Mouse (Mus musculus) adrenal gland, postnatal 4 days (tissue): ENCODE measurements around the gene Cmya5. TPM values are rescaled to one million over a fixed set of nuclear protein-coding genes. Genes with fewer than 3 reads are reported as not detected.
A peak's percentile ranks its signal among the peaks of the same experiment; 100 is the strongest.

Source experiments
- DNase-seq, 2 experiments: peaks; one replicate each; pipeline ENCODE4 v3.0.0; 2021 to 2022; ENCODE audit warnings: low spot score in 2 of 2, mixed read lengths in 2 of 2
- total RNA-seq, 2 experiments: library from RNA; stranded (reverse); gene quantifications; 2 replicates each; pipeline ENCODE4 v1.2.3; 2021

The Cmya5 gene
- total RNA-seq, 2 experiments from 2014 or later, result 3.7 to 7.3 TPM

- no peak for DNase-seq
Measured at GRCm38 (mm10) chr13:93069481-93069880, 75.0 kb downstream of the Cmya5 start.

DNA sequence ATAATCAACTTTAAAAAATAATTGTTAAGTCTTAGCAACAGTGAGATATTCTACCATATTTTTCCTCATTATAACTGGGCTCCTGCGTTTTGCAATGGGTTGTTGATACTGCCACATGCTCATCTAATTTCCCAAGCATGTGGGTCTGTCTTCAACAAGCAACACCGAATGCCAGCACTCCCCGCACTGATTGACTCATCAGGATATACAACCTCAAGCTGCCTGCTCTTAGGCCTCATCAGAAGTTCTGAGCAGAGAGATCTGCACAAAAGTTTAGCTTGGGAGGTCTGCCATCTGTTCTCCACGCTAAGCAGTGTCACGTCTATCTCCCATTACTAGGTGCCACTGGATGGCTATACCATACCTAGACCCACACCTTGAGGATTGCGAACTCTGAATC is 76.2 kb downstream of the Cmya5 start:
- DNase-seq, result no peak

DNA sequence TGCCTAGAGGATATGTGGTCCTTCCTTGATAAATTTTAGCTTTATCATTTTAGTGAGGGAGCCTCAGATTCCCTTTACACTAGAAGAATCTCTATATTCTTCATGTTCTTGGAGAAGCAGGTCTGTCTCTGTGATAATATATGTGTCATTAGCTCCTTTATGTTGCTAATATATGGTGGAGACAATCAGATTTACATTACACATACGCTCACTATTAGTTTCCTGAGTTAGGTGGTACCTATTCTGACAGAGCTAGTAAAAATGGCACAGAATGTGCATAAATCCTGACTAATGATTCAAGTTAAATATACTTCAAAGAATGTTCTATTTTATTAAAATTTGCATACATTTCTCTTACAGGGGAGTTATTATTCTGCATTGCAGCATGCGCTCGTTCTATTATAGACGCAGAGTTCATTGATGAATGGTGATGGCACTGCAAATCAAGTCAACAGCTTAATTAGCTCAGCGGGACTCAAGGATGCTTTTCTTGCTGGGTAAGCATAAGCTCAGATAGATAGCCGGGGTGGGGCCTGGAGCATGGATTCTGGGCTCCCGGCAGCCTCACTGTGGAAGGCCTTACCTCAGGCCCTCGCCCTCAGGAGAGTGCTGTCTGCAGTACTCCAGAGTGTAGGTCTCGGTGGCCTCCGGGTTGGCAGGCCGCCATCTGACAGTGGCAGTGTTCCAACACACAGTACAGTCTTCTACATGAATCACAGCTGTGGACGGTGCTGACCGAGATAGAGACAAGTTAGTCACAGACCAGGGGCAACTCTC is 81.5 kb downstream of the Cmya5 start:
- DNase-seq, result peak; percentile 47 to 61

GRCm38 (mm10) chr13:93061311-93061710 is 83.2 kb downstream of the Cmya5 start:
- no peak for DNase-seq

DNA sequence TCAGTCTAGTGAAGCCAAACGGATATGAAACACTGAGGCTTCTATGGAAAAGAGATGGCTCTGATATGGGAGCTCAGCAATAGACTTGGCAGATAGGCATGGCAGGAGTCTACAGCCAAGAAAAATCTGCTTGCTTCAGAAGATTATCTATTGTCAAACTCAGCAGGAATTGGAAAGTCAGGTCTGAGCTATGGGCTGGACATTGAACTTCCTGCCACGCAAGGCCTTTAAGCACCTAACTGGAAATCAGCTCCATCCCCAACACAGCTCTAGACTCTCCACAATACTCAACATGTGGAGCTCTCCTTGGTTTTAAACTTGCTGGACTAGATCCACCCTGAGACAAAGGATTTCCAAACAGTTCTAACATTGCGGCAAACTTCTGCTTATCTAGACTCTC is 84.1 kb downstream of the Cmya5 start:
- DNase-seq, result no peak

DNA sequence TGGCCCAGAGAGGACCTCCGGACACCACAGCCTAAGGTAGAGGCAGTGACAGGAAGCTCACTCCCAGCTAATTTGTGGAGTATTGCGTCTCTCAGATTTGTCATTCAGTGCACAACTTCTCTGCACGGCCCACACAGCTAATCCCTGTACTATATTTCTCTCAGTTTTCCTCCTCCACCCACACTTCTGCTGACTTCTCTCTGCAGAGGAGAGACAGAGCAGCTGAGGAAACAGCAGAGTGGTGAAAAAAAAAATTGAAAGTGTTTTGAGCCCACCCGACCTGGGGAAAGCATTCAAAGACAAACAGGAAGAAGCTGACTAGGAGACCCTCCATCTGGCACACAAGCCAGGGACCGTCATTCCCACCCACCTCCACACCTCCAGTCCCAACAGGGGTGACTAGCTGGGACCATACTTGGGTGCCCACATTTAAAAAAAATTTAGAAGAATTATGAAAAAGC is 85.9 kb downstream of the Cmya5 start:
- no peak for DNase-seq

DNA sequence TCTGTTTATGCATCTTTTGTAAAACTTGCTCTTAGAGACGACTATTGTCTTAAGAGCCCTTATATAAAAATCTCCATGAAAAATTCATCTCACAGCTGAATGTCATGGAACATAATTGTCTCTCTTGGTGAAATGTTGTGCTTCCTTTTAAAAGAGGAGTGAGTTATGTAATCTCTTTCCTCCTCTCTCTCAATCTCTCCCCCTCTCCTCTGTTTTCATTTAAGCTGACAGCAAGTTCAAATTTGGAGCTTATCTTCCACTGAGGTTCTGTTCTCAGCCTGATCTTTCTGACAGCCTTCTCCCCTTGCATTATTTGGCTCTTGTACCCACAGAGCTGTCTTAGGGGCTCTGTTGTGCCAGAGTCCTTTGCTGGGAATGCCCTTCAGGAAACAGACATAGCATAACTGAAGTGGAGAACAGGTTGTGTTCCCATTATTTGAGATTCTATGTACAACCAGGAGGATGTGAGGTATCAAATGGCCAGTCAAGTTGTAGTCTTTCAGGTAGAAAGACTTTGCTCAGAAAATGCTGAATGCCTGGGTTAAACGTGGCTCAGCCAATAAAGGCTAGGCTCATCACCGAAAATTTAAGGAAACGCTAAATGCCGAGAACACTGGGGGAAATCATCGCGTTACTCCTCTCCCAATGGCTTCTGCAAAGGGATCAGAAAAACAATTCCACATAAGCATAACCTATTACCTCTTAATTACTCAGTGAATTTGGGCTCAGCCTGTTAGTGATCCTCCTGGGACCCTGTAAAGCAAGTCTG is 86.8 kb downstream of the Cmya5 start:
- DNase-seq, result no peak

DNA sequence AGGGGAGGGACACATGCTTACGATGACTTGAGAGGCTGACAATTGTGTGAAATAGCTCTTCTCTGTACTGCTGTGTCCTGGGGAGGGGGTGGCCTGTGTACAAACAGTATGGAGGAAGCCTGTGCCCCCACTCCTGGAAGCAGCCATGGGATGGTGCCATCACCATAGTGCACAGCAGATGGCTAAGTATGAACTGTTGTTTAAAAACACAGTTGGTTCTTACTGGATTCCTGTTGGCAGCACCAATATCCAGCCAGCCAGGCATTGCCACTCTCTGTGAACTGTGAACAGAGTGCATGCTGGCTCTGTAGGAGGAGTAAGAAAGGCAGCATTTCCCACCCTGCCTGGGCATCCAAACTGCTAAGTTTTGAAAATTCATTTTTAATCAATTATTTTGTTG is 88.4 kb downstream of the Cmya5 start:
- no peak for DNase-seq

DNA sequence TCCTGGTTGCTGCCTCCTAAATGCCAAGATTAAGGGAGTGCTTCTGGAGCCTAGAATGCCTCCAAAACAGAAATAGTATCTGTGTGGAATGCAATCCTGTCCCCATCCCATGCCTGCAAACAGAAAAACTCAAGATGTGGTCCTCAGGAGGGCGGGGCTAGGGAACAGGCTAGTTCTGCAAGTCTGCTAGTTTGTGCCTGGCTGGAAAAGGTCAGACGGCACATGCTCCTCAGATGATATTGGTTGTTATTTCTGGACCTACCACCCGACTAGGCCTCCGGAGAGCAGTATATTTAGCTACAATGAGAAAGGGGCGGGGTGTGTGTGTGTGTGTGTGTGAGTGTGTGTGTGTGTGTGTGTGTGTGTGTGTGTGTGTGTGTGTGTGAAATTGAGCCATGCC is 93.0 kb downstream of the Cmya5 start:
- no peak for DNase-seq

DNA sequence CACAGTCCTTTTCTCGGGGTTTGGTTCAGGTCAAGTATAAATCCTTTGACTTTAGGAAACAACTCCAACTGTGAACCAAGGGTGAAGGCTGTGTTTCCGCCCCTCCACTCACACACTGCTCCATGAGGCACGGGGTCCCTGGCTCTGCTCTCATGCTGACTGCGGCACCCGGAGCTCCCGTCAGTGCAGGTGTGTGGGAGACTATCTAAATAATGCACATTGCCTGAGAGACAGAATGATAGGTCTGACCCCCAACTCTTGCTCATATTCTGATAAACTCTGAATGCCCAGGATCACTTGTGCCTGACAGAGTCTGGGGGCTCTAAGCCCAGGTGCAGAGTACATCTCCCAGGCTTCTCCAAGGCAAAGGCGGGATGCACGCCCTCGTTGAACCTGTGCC is 103.5 kb downstream of the Cmya5 start:
- no peak for DNase-seq

DNA sequence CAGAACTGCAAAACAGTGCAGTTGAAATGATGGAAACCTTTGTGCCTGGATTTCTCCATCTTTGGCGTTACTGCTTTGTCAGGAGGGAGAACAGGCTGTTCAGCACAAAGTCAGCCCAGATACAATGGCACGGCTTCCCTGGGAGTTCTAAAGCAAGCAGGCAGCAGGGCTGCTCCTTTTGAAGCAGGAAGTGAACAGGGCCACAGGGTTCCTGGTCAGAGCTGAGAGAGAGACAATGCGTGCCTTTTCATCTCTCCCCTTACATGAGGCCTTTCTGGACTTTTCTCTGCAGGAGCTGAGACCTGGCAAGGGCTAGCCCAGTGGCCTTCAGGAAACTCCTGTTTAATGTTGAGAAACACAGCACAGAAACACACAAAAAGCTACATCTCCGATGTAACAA is 108.3 kb downstream of the Cmya5 start:
- DNase-seq, result no peak

GRCm38 (mm10) chr13:93029337-93029736 is 115.2 kb downstream of the Cmya5 start:
- DNase-seq, result no peak

DNA sequence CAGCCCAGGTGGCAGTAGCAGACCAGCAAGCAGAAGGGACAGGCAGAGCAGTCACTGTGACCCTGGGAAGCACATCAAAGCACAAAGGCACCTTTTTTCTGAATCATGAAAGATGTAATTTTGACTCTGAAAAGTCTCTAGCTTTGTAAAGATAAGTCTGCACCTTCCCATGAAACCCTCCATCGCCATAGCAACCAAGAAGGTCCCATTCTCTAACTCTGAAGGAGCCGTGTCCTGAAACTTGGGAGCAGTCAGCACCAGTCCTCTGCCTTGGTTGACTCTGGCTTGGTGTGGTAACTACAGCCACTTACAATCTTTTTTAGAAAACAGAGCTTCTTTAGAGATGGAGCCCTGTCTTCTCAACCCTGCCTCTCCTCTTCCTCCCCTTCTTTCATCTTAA is 119.7 kb downstream of the Cmya5 start:
- DNase-seq, result no peak

GRCm38 (mm10) chr13:93022158-93022557 is 122.4 kb downstream of the Cmya5 start:
- no peak for DNase-seq

DNA sequence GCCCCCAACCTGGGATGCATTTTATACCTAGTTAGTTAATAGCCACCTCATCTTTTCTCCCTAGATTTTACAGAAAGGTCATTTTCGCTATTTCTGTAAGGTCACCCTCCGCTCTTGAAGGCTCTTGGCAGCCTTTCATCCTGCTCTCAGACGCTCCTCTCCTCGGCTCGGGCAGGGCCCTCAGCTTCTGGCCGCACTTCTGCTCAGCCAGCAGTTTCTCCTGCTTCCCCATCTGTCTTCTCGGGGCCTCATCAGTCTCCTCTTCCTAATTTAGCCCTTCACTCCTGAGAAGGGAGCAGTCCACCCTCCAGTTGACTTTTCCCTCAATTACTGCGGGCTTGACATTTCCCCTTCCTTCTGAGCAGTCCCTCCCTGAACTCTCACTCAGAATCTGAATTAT is 131.6 kb downstream of the Cmya5 start:
- DNase-seq, result no peak

DNA sequence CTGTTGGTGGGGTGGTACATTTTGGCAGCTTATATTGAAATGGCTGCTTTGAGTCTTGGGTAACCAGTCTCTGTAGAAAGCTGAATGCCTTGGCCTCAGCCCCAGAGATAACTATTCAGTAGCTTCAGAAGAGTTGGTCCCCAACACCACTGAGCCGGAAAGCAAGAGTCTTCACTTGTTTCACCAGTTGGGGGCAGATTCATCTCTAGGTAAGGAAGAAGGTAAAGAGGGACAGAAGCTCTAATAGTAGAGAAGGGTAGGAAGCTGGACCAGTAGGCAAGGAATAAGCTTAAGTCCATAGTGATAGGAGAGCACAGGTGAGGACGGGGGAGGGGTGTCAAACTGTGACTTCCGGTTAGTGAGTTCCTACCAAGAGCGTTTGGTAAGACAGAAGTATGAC is 133.2 kb downstream of the Cmya5 start:
- no peak for DNase-seq

- DNase-seq, result no peak
Measured at GRCm38 (mm10) chr13:93010524-93010923, 134.0 kb downstream of the Cmya5 start.

- no peak for DNase-seq
Measured at GRCm38 (mm10) chr13:93007078-93007477, 137.4 kb downstream of the Cmya5 start.

- no peak for DNase-seq
Measured at GRCm38 (mm10) chr13:93006347-93006746, 138.2 kb downstream of the Cmya5 start.

DNA sequence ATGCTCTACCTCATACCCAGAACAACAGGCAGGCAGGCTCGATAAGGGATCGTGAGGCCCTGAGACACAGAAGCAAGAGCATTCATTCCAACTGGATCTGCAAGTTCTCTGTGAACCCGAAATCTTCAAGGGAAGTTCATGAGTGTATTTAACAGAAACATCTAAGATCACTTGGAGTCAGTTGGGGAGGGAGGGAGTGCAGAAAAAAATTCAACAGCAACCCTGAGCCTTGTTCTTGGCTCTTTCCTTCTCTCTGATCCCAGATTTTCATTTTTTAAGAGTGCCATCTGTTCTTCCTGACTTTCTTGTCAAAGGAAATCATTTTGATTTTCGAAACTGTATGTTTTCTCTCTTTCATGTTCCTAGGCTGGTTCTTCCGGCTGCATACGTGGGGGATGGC is 140.5 kb downstream of the Cmya5 start:
- DNase-seq, result no peak

DNA sequence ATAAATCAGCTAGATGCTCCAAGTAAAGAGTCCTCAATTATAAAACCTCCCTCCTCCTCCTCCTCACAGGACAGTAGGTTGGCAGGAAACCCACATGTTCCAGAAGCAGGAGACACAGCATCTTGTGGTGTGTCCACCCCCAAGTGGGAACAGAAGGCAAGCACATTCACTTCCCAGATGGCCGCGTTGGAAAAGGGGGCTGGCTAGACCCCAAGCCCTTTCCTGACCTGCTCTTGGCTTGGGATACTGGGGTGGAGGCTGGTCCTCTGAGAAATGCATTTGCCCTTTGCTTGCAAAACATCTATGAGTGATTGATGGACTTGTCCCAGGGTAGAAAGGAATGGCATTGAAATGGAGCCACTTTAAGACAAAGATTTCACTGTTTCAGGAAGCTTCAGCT is 142.1 kb downstream of the Cmya5 start:
- DNase-seq, result no peak

- no peak for DNase-seq
Measured at GRCm38 (mm10) chr13:93000640-93001351, 143.7 kb downstream of the Cmya5 start.
